Mouse (Mus musculus): Measurements from ENCODE around the gene Hmx3.

The Hmx3 gene

DNA sequence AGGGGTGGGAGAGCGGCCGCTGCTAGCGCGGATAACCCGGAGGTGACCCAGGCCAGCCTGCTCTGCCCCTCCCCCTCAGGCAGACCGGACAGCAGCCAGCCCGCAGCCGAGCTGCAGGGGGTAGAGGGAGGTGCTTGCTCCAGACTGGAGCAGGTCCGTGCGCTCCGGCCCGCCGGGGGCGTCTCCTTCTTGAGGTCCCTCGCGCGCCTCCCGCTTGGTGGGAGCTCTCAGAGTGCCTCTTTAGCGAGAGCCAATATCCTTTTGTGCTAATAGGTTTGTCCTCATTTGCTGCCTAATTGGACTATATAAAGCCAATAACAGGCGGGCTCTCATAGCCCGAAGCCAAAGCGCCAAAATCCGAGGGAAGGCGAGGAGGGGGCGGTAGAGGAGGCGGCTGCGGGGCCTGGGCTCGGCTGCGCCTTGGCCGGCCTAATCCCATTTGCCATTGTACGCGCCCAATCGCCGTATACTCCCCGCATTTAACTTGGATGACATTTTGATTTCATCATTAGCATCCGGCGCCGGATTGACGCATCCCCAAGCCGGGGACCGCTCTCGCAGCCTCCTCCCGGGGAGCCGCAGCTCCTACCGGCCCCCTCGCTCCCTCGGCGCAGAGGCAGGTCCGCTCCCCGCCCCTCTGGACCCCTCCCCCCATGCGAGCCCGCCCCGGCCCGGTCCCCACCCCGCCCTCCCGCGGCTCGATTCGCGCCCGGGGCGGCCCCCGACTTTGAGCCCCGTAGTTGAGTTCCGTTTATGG, at the start of gene Hmx3:
Gene Hmx3, plus strand, starts transcription at position 753 of the 757 bp plus-strand sequence.
- no peak for DNase-seq (ENCODE audit: low spot score in 2 of 2)

DNA sequence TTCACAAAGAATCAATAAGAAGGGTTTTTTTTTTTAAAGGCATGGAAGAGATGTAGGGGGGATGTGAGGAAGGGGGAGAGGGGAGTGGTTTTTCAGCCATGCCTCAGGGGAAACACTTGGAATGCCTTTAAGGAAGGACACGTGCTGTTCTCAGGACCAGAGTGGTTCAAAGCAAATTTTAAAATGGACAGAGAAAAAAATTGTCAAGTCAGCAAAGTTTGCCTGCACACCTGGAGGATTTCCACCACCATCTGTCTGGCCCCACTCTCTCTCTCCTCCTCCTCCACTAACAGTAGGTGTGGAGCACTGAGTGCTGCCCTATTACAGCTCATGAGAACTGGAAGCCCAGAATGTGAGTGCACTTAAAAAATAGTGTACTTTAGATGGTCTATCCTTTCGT, 38.9 kb upstream of the Hmx3 start:
- DNase-seq (ENCODE audit: low spot score in 2 of 2): no peak

- DNase-seq (ENCODE audit: low spot score in 2 of 2): peak; percentile 57 to 66
Observed at GRCm38 (mm10) chr7:131539979-131540378, 2.7 kb upstream of the Hmx3 start.

DNA sequence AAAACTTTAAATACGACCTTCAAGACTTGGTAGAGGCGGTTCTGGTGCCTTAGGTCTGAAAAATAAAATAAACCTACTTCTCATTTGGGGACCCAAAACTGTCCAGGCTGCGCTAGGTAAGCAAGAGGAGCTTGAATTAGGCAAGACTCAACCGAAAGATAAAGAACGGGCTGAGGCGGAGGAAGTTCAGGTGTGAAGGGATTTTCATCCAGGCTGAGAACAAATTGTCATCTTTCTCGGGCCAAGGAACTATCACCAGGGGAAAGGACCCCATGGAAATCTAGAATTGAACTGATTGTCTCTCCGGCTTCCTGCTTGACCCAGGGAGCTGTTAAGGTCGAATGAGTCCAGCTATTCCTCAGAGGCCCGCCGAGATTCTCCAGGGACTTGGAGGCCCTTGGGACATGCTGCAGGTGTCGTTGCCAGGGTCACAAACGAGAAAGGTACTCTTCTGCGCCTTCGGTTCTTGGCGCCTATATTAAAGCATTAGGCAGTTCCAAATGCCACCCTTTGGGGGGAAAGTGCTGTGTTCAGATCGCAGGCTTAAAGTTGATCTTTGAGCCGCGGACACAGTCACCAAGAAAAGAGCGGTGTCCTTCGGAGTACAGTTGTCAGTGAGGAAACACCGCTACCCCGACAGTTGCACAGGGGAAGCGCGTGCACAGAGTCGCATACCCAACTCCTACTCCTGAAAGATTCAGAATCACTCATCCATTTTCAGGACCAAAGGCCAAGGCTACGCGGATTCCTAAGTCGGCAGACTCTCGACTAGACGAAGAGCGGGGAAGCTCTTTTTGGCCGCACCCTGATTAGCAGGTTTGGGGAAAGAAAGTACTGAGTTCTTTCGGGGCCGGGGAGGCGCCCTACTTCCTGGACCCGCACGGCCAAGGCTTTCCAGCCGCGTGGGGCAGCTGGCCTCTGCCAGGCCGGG, 1.2 kb upstream of the Hmx3 start:
- DNase-seq (ENCODE audit: low spot score in 2 of 2): no peak

GRCm38 (mm10) chr7:131542872-131543622, 380 bp downstream of the Hmx3 start:
- no peak for DNase-seq (ENCODE audit: low spot score in 2 of 2)

DNA sequence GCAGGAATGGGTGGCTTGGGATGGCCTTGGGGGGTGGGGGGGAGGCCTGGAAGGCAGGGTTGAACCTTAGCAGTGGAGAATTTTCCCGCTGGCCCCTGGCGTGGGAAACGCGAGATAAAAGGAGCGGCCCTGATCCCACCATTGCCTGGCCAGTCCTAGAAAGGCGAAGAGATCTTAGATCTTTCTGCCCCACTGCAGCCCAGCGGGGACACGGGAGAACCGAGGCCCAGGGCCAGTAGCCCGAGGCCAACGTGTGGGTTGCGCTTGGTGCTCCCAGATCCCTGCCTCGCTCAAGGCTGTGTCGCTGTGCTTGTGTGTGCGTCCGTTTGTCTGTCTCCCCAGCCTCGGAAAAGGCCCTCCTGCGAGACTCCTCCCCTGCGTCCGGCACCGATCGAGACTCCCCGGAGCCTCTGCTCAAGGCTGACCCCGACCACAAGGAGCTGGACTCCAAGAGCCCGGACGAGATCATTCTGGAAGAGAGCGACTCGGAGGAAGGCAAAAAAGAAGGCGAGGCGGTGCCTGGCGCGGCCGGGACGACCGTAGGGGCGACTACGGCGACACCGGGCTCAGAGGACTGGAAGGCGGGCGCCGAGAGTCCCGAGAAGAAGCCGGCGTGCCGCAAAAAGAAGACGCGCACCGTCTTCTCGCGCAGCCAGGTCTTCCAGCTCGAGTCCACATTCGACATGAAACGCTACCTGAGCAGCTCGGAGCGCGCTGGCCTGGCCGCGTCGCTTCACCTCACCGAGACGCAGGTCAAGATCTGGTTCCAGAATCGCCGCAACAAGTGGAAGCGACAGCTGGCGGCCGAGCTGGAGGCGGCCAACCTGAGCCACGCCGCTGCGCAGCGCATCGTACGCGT, 1.2 kb downstream of the Hmx3 start:
- DNase-seq (ENCODE audit: low spot score in 2 of 2): no peak

- DNase-seq (ENCODE audit: low spot score in 2 of 2): no peak
Observed at GRCm38 (mm10) chr7:131544871-131545270, 2.2 kb downstream of the Hmx3 start.

- no peak for DNase-seq (ENCODE audit: low spot score in 2 of 2)
Observed at GRCm38 (mm10) chr7:131545701-131546385, 3.2 kb downstream of the Hmx3 start.

DNA sequence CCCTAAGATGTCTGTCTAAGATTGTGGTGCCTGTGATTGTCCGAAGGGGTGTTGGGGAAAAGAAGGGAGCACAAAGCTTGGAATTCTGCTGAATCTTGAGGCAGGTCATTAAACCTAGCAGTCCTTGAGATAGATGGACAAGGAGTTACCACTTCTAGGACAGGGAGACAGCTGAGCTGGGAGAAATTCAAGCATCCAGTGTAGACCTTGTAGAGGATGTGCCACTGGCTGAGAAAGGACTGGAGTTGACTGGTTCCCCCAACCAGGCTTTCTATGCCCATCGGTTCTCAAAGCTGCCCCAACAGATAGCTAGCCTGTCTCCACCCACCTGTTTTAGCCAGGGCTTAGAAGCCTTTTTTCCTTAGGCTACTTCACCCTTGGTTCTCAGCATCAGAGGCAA, 3.8 kb downstream of the Hmx3 start:
- no peak for DNase-seq (ENCODE audit: low spot score in 2 of 2)

DNA sequence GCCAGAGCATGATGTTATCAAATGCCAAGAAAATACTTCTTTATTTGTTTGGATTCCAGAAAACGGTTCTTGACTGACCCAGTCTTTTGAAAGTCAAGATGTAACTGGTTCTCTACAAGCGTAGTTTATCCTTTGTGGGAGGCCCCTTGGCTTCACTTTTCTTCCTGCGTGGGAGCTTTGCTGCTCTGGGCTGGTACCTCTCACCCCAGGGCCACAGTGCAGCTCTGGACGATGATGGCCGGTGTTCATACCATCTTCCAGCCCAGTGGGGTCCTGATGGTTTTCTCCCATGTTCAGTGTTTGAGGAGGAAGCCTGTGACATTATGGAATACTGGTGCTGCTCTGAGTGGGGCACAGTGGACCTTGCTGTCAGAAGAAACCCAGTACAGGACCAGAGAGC, 4.8 kb downstream of the Hmx3 start:
- no peak for DNase-seq (ENCODE audit: low spot score in 2 of 2)

GRCm38 (mm10) chr7:131548473-131548872, 5.8 kb downstream of the Hmx3 start, which contains the start of gene Hmx2:
Gene Hmx2, plus strand, starts transcription at chr7:131548773.
- no peak for DNase-seq (ENCODE audit: low spot score in 2 of 2)

GRCm38 (mm10) chr7:131551471-131551870, 8.8 kb downstream of the Hmx3 start:
- DNase-seq (ENCODE audit: low spot score in 2 of 2): no peak

DNA sequence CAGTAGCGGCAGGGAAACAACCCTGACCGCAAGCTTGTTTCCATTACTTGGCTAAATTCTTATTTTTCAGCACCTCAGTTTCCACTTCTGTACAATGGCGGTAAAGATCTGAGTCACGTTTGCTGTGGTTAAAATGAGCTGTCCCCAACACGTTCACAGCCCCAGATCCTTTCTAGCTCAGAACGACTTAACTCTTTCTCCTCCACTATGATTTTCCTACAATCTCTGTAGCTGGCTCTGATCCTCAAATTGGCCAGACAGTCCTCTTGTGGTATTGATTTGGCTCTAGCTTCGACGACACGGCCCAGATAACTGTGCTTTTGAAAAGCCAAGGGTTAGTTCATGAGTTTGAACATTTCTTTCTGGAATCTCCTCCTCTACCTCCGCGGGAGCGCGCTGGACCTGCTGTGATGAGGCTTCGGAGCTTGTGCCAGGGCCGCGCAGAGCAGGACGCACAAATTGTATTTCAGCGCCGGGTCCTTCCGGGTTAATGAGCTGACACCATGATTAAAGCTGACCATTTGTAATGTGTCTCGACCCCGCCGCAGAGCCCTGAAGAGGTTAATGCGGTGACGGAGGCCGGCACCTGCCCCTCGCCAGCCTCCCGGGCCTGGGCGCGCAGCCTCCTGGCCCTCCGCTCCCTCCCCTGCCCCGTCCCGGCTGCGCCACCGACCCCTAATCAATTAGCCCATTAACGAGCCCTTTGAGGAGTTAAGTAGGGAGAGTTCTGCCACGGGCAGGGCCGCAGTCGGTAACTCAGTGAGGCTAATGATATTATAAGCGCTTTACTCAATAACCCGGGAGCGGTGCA, 9.5 kb downstream of the Hmx3 start:
- no peak for DNase-seq (ENCODE audit: low spot score in 2 of 2)

- DNase-seq (ENCODE audit: low spot score in 2 of 2): no peak
Observed at GRCm38 (mm10) chr7:131552781-131553180, 10.1 kb downstream of the Hmx3 start.

- DNase-seq (ENCODE audit: low spot score in 2 of 2): peak; percentile 37 to 42
Observed at GRCm38 (mm10) chr7:131553771-131554175, 11.1 kb downstream of the Hmx3 start.

- DNase-seq (ENCODE audit: low spot score in 2 of 2): no peak
Observed at GRCm38 (mm10) chr7:131554341-131555180, 11.9 kb downstream of the Hmx3 start.

- DNase-seq (ENCODE audit: low spot score in 2 of 2): no peak
Observed at GRCm38 (mm10) chr7:131555301-131556081, 12.8 kb downstream of the Hmx3 start.

- DNase-seq (ENCODE audit: low spot score in 2 of 2): no peak
Observed at GRCm38 (mm10) chr7:131556116-131556515, 13.4 kb downstream of the Hmx3 start.
